Mouse (Mus musculus): ENCODE data around the gene Gucd1. TPM values are rescaled to one million over a fixed set of nuclear protein-coding genes. Genes with fewer than 3 reads are reported as not detected.

Gene Gucd1
- polyA plus RNA-seq, 1 experiment, result 80.5 TPM

DNA sequence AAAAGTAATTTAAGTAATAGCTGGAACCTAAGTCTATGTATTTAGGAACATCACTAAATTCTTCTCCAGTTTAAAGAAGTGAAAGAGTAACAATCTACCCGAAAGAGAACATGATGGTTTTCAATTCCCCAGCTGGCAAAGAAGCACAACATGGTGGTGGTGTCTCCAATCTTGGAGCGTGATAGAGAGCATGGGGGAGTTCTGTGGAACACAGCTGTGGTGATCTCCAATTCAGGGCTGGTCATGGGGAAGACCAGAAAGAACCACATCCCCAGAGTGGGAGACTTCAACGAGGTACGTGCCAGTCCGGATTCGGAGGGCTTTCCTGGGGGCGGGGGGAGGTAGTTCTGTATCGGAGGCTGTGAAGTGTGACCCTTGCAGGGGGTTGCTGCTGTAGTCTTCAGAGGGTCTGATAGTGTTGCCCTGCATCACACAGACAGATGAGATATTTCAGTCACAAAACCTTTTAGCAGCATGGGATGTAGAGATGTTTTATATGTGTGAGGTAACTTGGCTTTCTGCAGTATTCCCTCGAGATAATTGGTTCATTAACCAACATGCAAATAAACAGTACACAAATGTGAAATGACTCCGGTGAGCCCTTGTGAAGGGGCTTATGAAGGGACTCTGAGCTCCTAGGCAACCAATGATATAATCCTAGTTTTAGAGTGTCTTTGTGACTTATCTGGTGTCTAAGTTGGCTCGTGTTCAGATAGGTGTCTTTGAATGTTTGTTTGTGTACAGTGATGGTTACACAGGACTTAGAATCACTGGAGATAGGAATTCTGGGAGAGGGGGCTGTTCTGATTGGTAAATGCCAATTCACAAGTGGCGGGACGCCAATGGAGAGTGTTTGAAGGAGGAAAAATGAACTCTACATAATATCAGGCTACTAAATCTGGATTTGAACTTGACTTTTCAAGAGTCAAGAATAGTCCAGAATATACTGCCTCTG lies 89.4 kb downstream of the Gucd1 start:
- 92% methylated on average over 13 of the region's 13 CpGs for WGBS
- no peak for DNase-seq
- Histone ChIP-seq H3K4me1 (replicated peaks; ENCODE audit: control insufficient read depth, insufficient read depth, low read length) (peaks cover 4% of the 10 kb centered on the region; the same call in 1 of the 2 replicates), H3K4me3 (ENCODE audit: control insufficient read depth, insufficient read depth, low read length) (no peak overlapping the region), H3K36me3 (ENCODE audit: control insufficient read depth, insufficient read depth, low read length) (no peaks in the 10 kb centered on the region), H3K27ac (ENCODE audit: control insufficient read depth, insufficient read depth, low read length) (no peak overlapping the region), H3K27me3 (ENCODE audit: control insufficient read depth, insufficient read depth, low read length) (no peaks in the 10 kb centered on the region)
- TF ChIP-seq CTCF (IDR thresholded peaks at IDR 0.05; ENCODE audit: borderline replicate concordance, control insufficient read depth, extremely low read depth, insufficient read depth, low read length, poor library complexity) (no peak), POLR2A (IDR thresholded peaks at IDR 0.05; ENCODE audit: control insufficient read depth, extremely low read depth, insufficient read depth, low read length, poor library complexity) (no peak)

DNA sequence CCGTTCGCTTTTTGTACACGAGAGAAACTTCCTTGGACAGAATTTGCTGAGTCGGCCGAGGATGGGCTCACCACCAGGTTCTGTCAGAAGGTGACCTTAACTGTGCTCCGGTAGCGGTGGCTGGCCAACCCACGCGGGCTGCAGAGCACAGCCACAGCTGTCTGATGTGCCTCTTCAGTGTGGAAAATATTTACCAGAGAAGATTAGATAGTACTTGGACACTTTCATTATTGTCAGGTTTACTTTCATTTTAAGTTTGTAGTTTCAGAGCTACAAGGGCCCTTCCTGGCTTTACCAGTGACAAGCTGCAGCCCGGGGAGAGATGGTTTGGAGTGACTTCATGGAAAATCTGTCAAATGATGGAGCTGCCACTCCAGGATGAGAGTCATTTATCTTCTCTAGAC lies 93.3 kb downstream of the Gucd1 start:
- Histone ChIP-seq H3K36me3 (ENCODE audit: control insufficient read depth, insufficient read depth, low read length) (no peaks in the 10 kb centered on the region), H3K4me3 (ENCODE audit: control insufficient read depth, insufficient read depth, low read length) (peak overlapping the region; percentile 26), H3K4me1 (replicated peaks; ENCODE audit: control insufficient read depth, insufficient read depth, low read length) (peaks cover 4% of the 10 kb centered on the region; the same call in 1 of the 2 replicates), H3K27ac (ENCODE audit: control insufficient read depth, insufficient read depth, low read length) (no peak overlapping the region), H3K27me3 (ENCODE audit: control insufficient read depth, insufficient read depth, low read length) (no peaks in the 10 kb centered on the region)
- 32% methylated on average over 10 of the region's 10 CpGs for WGBS
- TF ChIP-seq POLR2A (IDR thresholded peaks at IDR 0.05; ENCODE audit: control insufficient read depth, extremely low read depth, insufficient read depth, low read length, poor library complexity) (no peak), CTCF (IDR thresholded peaks at IDR 0.05; ENCODE audit: borderline replicate concordance, control insufficient read depth, extremely low read depth, insufficient read depth, low read length, poor library complexity) (no peak)
- no peak for DNase-seq

DNA sequence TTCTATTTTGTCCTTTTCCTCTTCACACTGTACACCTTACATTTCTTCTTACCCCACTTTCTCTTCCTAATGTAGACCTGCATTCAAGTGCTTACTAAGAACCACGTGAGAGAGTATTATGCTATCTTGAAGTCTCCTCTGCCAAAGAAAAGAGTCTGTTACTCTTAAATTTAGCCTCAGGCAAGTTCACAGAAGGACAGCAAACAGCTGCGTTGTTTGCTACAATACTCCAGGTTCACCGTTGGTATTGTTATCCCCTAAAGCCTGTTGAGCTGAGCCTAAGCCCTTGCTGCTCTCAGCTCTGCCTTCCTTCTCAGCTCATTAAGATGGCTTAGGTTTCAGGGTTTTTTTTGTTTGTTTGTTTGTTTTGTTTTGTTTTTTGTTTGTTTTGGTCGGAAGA lies 99.0 kb downstream of the Gucd1 start:
- DNase-seq, result no peak
- Histone ChIP-seq H3K4me1 (replicated peaks; ENCODE audit: control insufficient read depth, insufficient read depth, low read length) (peaks cover 14% of the 10 kb centered on the region), H3K4me3 (ENCODE audit: control insufficient read depth, insufficient read depth, low read length) (no peak overlapping the region), H3K27ac (ENCODE audit: control insufficient read depth, insufficient read depth, low read length) (no peak overlapping the region), H3K27me3 (ENCODE audit: control insufficient read depth, insufficient read depth, low read length) (no peaks in the 10 kb centered on the region), H3K36me3 (ENCODE audit: control insufficient read depth, insufficient read depth, low read length) (no peaks in the 10 kb centered on the region)
- TF ChIP-seq POLR2A (IDR thresholded peaks at IDR 0.05; ENCODE audit: control insufficient read depth, extremely low read depth, insufficient read depth, low read length, poor library complexity), result no peak
- no peak for TF ChIP-seq CTCF (IDR thresholded peaks at IDR 0.05; ENCODE audit: borderline replicate concordance, control insufficient read depth, extremely low read depth, insufficient read depth, low read length, poor library complexity)
- 83% methylated on average over 4 of the region's 4 CpGs for WGBS

DNA sequence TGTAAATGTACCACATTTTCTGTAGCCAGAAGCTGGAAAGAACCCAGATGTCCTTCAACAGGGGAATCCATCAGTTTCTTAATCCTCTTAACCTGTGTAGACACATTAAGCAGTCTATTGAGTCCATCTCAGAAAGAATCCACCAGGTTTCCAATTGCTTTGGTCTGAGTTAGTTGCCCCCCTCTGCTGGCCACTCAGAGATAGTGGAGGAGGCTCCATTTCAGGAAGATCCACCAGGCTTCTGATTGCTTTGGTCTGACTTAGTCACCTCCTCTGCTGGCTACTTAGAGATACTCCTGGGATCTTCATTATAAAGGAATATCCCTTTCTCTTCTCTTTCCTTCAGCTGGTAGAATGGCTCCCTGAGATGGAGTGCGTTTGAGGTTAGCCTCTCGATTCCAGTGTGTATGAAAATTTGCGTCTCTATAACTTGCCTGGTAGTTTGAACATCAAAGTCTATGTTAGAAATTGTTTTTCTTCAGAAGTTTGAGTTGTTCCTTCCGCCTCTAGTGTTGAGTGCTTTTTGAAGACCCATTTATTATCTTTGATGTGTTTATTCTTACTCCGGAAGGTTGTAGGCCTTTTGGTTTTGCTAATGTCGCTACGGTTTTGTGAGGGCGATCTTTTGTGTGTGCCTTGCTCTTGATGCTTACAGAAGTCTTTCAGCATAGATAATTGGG lies 100.3 kb downstream of the Gucd1 start:
- Histone ChIP-seq H3K27me3 (ENCODE audit: control insufficient read depth, insufficient read depth, low read length) (no peaks in the 10 kb centered on the region), H3K4me3 (ENCODE audit: control insufficient read depth, insufficient read depth, low read length) (no peak overlapping the region), H3K36me3 (ENCODE audit: control insufficient read depth, insufficient read depth, low read length) (no peaks in the 10 kb centered on the region), H3K27ac (ENCODE audit: control insufficient read depth, insufficient read depth, low read length) (no peak overlapping the region), H3K4me1 (replicated peaks; ENCODE audit: control insufficient read depth, insufficient read depth, low read length) (peaks cover 21% of the 10 kb centered on the region)
- 18% methylated on average over 8 of the region's 8 CpGs for WGBS
- no peak for DNase-seq
- no peak for TF ChIP-seq POLR2A (IDR thresholded peaks at IDR 0.05; ENCODE audit: control insufficient read depth, extremely low read depth, insufficient read depth, low read length, poor library complexity)
- no peak for TF ChIP-seq CTCF (IDR thresholded peaks at IDR 0.05; ENCODE audit: borderline replicate concordance, control insufficient read depth, extremely low read depth, insufficient read depth, low read length, poor library complexity)

DNA sequence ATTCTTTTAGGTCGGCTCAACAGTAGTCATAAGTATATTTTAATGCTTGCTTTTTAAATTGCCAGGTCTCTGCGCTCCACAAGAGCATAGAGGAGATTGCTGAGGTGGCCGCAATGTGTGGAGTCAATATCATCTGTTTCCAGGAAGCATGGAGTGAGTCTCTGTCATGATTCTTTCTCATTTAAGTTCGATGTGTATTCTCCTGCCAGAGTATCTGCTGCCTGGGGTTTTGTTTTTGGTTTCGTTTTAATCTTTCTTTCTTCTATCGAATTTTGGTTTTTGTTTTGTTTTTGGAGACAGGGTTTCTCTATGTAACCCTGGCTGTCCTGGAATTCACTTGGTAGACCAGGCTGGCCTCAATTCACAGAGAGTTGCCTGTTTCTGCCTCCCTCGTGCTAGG lies 102.8 kb downstream of the Gucd1 start:
- no peak for DNase-seq
- no peak overlapping the region for H3K4me3 ChIP-seq (ENCODE audit: control insufficient read depth, insufficient read depth, low read length)
- TF ChIP-seq CTCF (IDR thresholded peaks at IDR 0.05; ENCODE audit: borderline replicate concordance, control insufficient read depth, extremely low read depth, insufficient read depth, low read length, poor library complexity), result no peak
- no peak for TF ChIP-seq POLR2A (IDR thresholded peaks at IDR 0.05; ENCODE audit: control insufficient read depth, extremely low read depth, insufficient read depth, low read length, poor library complexity)
- H3K27ac ChIP-seq (ENCODE audit: control insufficient read depth, insufficient read depth, low read length), result no peak overlapping the region
- H3K4me1 ChIP-seq (replicated peaks; ENCODE audit: control insufficient read depth, insufficient read depth, low read length), result peaks cover 32% of the 10 kb centered on the region
- WGBS, result 37% methylated on average over 7 of the region's 7 CpGs
- H3K36me3 ChIP-seq (ENCODE audit: control insufficient read depth, insufficient read depth, low read length), result no peaks in the 10 kb centered on the region
- no peaks in the 10 kb centered on the region for H3K27me3 ChIP-seq (ENCODE audit: control insufficient read depth, insufficient read depth, low read length)
